Mouse (Mus musculus) kidney, adult 18-20 months (tissue): ENCODE measurements around the gene Baat.
A peak's percentile ranks its signal among the peaks of the same experiment; 100 is the strongest.
"Not testable (repeated sequence)": the region's sequence is repeated elsewhere in the genome, so short reads cannot be mapped to it uniquely, and the experiment has no call there.

Experiments
- DNase-seq: peaks from one replicate; pipeline ENCODE4 v3.0.0; 2021

The Baat gene

DNA sequence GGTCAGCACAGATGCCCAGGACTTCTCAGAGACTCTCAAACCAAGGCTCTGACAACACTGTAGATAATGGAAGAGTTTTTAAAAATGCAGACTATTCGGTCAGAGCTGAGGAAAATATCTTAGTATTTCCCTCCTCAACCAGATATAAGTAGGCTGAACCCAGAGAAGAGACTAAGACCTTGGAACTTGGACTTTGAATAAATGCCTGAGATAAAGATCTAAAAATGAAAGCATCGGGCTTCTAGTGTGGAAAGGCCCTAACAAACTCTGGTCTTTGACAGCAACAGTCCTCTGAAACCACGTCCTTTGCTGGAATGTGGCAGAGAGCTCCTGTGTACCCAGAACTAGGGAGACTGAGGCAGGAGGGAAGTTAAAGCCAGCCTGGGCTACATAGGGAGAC is at the start of gene Baat:
Gene Baat (minus strand): TSS at position 172 of the 400 bp plus-strand sequence.
- no peak for DNase-seq

- peak; percentile 52 for DNase-seq
These were observed 47.0 kb upstream of the Baat start for GRCm38 (mm10) chr4:49553380-49553779.

DNA sequence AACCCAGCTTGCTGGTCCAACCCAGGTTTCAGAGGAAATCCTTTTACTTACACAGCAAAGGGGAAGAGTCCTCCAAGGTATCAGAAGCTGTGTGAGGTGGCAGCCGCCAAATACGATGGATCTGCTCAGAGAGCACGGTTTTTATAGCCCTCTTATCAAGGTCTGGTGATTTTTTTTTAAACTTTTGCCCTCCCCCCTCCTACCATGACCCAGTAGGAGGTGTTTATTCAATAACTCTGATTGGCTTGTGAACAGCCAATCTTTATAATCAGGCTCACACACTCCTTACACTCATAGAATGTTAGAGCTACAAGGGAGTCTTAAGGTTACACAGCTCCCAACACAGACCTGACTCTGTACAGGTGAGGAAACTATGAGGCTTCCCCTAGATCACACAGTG is 43.0 kb upstream of the Baat start, which contains the start of gene Aldob:
Gene Aldob (minus strand): TSS at position 164 of the 400 bp plus-strand sequence.
- peak; percentile 89 for DNase-seq

DNA sequence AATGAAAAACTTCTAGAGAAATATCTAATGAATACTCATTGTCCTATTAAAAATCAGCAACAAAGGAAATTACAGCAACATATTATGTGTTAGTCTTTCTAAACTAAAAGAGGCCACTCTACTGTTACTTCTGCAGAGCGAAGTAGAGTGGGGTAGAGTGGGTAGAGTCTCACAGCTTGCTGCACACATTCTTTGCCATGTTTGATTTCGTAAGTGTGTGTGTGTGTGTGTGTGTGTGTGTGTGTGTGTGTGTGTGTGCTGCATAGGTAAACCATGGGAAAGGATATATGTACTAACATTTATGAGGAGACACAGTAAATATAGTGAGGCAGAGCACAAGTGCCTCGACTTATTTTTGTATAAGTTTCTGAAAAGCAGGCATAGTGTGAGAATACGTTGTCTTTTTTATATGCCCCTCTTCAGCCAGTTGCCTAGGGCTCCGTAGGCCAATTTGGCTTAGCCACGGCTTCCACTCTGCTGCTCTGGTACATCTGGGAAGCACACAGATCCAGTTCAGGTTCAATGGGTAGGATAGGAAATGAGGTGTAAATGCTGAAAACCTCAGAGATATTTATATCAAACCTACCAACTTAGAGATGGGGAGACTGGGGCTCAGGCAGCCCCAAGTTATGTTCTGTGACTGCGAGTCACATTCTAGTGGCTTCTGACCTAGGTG is 41.3 kb upstream of the Baat start:
- no peak for DNase-seq

- DNase-seq: no peak
These were observed 40.7 kb upstream of the Baat start for GRCm38 (mm10) chr4:49546873-49547543.

- no peak for DNase-seq
These were observed 39.7 kb upstream of the Baat start for GRCm38 (mm10) chr4:49546026-49546425.

DNA sequence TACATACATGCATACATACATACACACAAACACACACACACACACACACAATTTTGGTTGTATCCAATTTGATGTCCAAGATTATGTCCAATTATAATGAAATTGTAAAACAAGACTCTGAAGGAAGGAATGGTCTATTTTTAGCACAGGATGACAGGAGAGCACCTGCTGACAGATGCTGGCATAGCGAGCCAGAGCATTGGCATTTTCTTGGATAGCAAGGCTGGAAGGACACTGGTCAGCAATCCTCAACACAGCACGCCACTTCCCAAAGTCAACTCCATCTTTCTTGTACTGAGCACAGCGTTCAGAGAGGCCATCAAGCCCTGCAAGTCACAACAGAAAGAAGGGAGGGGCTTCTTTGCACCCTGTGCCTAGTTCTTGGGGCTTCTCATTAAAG is 34.6 kb upstream of the Baat start:
- no peak for DNase-seq

- no peak for DNase-seq
These were observed 33.3 kb upstream of the Baat start for GRCm38 (mm10) chr4:49539665-49540064.

DNA sequence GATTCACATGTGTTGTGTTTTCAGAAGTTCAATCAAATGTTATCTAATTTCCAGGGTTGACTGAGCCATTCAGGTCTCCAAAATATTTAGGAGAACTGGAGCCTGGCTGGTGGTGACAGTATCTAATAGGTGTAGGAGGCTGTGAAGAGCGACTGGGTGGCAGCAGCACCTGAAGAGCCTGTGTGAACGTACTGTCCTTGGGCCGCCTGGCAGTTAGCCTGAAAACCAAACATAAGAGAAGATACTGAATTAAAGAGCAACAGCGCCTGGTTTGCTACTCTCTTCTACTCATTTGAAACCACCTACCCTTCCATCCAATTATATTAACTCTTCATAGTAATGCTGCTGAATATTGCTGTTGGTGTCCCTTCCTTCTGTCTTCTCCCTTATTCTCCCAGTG is 30.3 kb upstream of the Baat start:
- DNase-seq: no peak

- DNase-seq: no peak
These were observed 29.4 kb upstream of the Baat start for GRCm38 (mm10) chr4:49535675-49536294.

- DNase-seq: no peak
These were observed 28.7 kb upstream of the Baat start for GRCm38 (mm10) chr4:49535036-49535435.

GRCm38 (mm10) chr4:49522576-49522975 is 16.2 kb upstream of the Baat start:
- no peak for DNase-seq

- no peak for DNase-seq
These were observed 15.0 kb upstream of the Baat start for GRCm38 (mm10) chr4:49521346-49521745.

DNA sequence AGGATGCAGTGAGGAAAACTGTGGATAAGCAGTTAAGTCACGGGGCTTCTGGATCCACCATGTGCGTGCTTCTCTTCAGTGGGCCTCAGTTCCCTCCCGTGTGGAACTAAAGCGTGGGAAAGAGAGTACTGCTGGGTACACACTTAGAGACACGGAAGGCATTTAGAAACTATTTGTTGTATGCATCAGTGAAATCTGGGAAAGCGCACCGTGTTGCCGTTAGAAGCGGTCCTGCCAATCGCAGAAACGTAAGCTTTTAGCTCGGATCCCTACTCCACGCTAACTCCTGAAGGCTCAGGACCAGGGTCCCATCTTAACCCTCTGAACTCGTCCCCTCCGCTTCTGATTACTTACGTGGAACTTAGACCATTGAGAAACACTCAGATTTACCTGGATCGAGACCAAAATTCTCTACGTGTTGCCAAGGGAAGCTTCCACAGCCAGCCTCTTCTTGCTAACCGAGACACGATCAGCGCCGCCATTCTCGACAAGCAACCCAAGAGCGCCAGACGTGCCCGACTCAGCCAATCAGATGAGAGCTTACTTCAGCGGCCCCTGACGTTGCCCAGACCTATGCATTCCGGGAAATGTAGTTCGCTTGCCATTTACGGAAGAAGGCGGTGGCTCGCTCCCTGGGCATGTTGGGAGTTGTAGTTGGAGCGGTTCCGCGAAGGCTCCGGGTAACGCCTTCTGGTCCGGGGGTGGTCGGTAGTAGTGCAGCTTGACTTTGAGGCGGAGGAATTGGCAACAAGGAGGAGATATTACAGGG is 14.4 kb upstream of the Baat start, which contains the start of the genes Mrpl50 and Zfp189:
Gene Mrpl50 (minus strand): TSS at position 522 of the 769 bp plus-strand sequence.
Gene Zfp189 (plus strand): TSS at position 605 of the 769 bp plus-strand sequence.
- peak; percentile 91 for DNase-seq

DNA sequence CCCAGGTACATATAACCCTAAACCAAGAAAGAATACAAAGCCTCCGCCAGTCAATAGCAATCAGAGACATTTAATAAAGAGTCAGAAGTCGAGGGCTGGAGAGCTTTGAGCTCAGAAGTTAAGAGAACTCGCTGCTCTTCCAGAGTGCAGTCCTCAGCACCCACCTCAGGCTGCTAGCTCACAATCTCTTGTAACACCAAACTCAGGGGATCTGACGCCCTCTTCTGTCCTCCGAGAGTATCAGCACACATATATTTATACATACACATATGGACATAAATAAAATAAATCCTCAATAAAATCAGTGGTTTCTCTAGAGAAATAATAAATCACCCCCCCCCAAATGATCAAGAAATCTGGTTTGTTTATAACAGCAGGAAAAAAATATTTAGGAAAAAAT is 13.1 kb upstream of the Baat start:
- DNase-seq: no peak

DNA sequence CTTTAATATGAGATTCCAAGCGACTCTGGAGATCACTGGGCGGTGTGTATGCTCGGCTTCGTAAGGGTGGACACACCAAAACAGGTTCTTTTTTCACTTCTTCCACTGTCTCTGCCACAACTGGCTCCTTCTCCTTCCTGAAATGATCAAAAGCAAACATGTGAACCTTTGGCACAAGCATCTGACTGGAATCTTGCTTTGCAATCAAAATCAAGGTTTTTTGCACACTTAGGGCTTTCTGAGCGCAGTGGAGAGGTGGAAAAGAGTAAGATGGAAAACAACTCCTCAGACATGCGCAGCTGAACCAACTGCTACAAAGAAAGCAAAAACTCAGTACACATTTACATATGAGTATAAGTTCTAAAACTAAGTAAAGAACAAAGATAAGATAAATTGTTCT is 8.1 kb upstream of the Baat start:
- no peak for DNase-seq

- no peak for DNase-seq
These were observed 6.3 kb upstream of the Baat start for GRCm38 (mm10) chr4:49512636-49513035.

DNA sequence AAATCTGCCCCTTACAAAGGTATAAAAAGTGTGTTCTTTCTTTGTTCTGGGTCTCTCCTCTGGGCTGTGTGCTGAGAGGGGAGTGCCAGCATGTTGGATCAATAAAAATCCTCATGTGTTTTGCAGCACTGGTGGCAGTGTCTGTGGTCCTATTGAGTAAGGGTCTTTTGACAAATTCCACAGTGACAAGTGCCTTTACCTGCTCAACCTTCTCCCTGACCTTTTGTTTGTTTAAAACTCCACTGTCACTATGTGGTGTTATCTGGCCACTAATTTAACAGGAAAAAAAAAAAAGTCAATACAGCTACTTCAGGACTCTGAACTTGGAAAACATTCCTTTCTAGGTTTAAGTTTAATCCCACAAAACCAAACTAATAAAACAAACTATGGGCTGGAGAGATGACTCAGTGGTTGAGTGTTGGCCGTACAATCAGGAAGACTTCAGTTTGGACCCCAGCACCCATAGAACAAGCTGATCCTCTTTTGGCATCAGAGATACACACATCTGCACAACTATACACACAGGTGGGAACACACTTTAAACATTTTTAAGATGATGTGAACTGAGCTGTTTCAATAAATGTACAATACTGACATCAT is 4.0 kb upstream of the Baat start:
- DNase-seq: not testable (repeated sequence)

DNA sequence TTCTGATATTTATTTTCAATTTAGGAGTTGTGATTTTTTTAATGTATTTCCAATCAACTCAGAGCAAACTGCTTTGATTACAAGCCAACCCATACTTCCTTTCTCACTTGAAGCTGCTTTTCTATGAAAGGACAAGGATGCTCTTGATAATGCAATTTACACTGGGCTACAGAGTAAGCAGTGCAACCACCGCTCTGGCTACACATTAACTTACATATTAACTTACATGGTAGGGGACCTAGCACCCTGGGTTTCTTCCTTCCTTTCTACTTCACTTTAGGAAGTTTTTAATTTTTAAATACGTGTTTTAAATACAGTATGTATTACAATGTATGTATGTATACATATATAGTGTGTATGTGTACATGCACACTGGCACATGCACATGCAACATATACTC is 2.8 kb upstream of the Baat start:
- no peak for DNase-seq

GRCm38 (mm10) chr4:49503563-49503962 is 2.8 kb downstream of the Baat start:
- DNase-seq: no peak

DNA sequence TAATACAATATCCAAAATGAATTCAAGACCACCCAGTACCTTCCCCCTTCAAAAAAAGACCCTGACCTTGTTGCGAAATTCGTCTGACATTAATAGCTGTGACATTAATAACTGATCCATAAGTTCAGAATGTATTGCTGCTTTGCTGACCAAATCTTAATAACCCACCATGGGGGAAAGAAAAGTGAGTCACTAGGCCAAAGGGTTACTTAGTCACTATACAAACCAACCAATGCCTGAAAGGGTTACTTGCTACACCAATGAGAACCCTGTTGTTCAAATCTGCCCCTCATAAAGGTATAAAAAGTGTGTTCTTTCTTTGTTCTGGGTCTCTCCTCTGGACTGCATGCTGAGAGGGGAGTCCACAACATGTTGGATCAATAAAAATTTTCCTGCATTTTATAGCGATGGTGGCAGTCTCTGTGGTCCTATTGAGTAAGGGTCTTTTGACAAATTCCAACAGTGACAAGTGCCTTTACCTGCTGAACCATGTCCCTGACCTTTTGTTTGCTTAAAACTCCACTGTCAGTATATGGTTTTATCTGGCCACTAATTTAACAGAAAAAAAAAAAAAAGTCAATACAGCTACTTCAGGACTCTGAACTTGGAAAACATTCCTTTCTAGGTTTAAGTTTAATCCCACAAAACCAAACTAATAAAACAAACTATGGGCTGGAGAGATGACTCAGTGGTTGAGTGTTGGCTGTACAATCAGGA is 20.3 kb downstream of the Baat start:
- DNase-seq: not testable (repeated sequence)

GRCm38 (mm10) chr4:49485442-49485841 is 20.9 kb downstream of the Baat start:
- peak; percentile 63 for DNase-seq
